Mouse (Mus musculus) left cerebral cortex, adult 9 months (tissue): ENCODE measurements around the gene Gan.

Experiments
- DNase-seq, 2 experiments: peaks; one replicate each; pipeline ENCODE4 v3.0.0; 2022; ENCODE audit warnings: low spot score in 2 of 2

Gan gene

GRCm38 (mm10) chr8:117200803-117201202 is 42.9 kb downstream of the Gan start:
- no peak for DNase-seq

DNA sequence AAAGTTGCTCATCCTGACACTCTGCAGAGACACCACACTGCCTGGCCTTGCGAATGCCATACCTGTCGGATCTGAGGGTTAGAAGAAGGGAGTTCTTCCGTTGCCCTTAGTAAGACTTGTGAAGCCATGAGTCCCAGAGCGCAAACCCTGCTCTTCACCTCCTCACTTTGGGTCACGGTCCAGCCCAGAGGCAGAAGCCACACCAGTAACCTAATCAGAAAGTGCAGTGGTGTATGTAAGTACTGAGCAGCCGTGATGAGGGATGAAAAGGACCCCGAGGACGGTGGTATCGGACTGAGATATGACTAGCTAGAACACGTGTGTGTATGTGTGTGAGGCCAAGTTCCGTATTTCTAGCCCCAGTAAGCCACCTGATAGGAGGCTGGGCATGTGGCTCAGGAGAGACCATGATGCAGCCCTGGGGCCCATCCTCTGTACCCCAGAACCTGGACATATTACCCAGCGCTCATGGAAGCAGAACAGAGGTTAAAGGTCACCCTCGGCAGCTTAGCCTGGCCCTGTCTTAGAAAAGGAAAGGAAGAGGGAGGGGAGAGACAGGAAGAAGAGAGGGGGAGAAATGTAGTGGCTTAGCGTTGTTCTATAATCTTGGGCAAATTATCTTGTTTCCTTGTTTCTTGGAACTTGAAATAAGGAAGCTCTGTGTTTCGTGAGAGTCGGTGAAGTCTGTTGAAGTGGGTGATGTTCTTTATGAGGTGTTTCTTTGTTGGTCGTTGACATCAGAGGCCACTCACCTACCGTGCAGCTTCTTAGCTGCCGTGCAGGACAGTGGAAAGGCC is 43.5 kb downstream of the Gan start:
- DNase-seq, result no peak

DNA sequence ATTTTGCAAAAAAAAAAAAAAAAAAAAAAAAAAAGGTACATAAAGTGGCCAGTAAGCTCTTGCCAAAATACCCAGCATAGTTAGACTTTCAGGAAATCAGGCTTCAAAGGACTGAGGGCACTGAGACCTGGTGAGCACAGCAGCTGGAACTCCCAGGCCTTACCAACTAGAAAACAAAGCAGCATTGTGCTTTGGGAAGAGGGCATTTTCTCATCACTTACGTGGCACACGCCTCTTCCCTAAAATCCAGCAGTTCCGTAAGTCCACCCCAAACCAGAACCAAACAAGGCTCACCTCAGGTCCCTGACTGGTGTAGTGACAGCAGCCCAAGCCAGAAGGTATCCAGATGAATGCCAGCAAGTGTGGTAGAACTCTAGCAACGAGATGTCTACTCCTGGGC is 45.1 kb downstream of the Gan start:
- no peak for DNase-seq

GRCm38 (mm10) chr8:117205884-117206283 is 47.9 kb downstream of the Gan start:
- DNase-seq, result no peak

DNA sequence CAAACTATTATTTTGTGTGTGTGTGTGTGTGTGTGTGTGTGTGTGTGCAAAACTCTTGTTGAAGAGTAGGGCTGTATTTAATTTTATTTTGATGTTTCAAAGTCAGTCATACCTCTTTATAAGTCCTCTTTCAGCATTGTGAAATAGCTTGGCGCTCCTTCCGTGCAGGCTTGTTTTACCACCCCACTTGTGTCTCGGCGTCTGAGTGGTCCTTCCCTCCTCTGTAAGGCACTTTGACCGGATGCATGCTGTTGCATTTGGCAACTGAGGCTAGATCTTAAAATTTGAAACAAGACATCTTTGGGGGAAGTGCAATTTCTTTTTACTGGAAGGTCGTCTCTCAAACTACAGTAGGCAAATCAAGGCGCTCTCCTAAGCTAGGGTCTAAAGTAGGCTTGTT is 48.7 kb downstream of the Gan start:
- DNase-seq, result no peak

DNA sequence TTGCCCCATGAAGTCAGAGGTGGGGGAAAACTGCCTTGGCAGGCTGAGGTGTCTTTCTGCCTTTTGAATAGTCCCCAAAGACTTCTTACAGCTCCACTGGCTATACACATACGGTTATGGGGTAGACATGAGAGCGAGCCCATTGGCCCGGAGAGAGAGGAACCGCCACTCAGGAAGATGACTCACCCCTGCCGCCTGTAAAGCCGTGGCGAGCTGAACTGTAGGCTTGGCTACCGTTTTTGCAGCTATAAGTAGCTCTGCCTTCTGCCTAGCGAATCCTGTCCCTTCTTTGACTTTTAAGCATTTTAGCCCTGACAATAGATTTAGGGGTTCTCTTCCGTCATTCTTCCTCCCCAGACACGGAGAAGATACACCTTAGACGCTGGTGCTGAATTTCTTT is 51.2 kb downstream of the Gan start:
- DNase-seq, result no peak

- peak in 1 of 2 experiments; percentile 18 for DNase-seq
These were observed 54.2 kb downstream of the Gan start for GRCm38 (mm10) chr8:117212100-117212499.

DNA sequence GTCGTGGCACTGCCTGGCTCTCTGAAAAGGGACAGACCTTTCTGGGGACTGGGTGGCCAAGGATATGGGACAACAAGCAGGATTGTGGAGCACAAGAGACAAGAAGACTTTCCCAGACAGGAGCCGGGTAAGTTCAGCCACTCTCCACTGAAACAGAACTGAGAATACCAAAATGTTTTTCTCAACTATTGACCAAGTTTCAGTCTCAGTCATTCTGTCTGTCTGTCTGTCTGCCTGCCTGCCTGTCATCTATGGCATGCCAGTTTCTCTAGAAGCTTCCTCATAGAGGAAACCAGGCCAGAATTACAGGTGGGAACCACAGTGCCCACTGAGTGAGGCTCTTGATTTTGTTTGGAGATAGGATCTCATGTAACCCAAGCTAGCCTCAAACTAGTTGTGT is 59.8 kb downstream of the Gan start:
- DNase-seq, result no peak

DNA sequence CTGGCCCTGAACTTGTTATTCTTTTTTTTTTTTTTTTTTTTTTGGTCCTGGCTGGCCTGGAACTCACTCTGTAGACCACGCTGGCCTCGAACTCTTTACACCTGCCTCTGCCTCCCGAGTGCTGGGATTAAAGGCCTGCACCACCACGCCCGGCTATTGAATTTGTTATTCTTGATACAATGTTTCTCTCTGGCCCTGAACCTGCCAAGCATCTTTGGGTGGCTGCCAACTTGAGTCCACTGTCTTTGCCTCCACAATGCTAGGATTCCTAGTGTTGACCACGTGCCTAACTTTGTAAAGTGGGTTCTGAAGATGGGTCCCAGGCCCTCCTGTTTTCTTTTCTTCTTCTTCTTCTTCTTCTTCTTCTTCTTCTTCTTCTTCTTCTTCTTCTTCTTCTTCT is 64.5 kb downstream of the Gan start:
- no peak for DNase-seq

- peak; percentile 26 to 92 for DNase-seq
These were observed 66.7 kb downstream of the Gan start for GRCm38 (mm10) chr8:117224630-117225029.

DNA sequence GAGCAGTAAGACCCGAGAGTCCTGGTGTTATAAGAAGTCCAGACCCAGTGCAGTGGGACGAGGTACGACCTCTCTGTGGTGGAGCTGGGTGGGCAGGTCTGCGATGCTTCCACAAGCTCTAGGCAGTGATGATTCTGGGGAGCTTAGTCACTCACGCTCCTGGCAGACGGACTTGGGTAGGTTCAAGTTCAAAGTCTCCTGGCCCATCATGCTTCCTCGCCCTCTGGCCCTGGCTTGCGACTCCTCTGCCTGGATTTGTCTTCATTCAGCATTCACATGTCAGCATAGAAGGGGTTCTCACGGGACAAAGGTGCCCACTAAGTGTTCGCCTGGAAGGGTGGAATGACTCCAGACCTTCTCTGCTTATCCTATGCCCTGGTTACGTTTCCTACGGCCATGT is 68.4 kb downstream of the Gan start:
- DNase-seq, result no peak

- no peak for DNase-seq
These were observed 69.4 kb downstream of the Gan start for GRCm38 (mm10) chr8:117227339-117227738.

GRCm38 (mm10) chr8:117233199-117233598 is 75.3 kb downstream of the Gan start:
- no peak for DNase-seq

GRCm38 (mm10) chr8:117236531-117236930 is 78.6 kb downstream of the Gan start:
- DNase-seq, result no peak

DNA sequence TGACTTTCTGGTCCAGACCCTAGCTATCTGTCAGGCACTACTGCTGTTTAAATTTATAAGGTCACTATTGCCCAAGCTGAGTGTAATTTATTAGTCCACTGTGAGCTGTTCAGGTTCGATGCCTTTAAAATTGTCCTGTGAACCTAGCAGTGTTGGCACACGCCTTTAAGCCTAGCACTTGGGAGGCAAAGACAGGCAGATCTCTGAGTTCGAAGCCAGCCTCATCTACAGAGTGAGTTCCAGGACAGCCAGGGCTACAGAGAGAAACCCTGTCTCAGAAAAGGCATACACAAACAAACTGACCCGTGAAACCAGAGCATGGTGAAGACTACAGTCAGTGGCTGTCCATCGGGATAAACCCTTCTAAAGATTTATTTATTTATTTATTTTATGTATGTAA is 82.4 kb downstream of the Gan start:
- DNase-seq, result no peak

- no peak for DNase-seq
These were observed 83.0 kb downstream of the Gan start for GRCm38 (mm10) chr8:117240841-117241494.

GRCm38 (mm10) chr8:117241848-117242247 is 83.9 kb downstream of the Gan start:
- no peak for DNase-seq

DNA sequence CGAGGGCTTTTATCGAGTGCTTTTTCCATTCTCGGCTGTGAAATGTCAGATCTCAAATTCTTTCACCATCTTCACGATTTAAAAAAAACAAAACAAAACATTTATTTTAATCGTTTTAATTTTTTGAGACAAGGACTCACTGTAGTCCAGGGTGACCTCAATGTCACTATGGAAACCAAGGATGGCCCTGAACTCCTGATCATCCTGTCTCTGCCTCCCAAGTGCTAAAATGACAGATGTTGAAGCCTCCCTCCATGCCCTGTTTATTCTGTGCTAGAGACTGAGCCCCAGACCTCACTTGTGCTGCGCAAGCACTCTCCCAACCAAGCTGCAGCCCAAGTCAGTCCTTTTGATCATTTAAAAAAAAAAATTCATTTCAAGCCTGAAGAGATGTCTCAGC is 84.4 kb downstream of the Gan start:
- no peak for DNase-seq

DNA sequence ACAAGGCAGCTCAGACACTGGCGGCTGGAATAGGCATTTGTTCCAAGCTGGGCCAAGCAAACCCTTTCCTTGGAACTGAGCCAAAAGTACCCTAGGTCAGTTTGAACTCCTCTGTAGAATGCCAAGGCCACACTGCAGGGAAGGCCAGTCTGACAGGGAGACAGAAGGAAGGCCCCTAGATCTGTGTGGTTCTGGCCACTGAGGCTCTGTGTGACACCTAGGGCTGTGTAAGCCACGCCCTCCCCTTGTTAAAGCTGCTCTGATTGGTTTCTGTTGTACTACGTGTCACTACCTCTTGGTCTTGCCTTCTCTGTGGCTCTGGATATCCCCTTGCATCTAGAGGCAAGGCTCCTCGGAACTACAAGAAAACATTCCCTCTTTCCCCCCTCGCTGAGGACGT is 86.7 kb downstream of the Gan start:
- DNase-seq, result no peak

- no peak for DNase-seq
These were observed 90.4 kb downstream of the Gan start for GRCm38 (mm10) chr8:117248341-117248740.

DNA sequence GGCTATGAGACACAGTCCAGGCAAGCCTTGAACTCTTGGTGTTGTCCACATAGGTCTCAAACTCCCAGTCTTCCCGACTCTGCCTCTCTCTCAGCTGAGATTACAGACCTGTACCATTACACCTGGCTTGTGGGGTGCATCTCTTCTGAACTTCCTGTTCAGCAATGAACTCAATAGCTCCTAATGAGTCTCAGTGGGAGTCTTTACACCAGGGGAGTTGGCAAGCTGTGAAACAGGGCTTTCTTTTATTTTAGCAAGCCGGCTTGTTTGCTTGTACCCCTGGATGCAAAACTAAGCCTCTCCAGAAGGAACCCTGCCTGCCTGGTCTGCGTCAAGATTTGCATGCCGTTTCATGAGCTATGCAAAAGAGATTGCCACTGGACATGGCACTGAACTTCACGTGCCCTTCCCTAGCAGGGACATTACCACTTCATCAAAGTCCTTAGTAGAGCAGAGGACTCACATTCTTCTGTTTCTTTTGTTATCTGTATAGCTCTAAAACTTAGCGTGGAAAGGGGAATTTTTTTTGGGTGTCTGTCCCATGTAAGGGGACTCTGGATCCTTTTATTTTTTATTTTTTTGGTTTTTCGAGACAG is 93.2 kb downstream of the Gan start:
- DNase-seq, result no peak

DNA sequence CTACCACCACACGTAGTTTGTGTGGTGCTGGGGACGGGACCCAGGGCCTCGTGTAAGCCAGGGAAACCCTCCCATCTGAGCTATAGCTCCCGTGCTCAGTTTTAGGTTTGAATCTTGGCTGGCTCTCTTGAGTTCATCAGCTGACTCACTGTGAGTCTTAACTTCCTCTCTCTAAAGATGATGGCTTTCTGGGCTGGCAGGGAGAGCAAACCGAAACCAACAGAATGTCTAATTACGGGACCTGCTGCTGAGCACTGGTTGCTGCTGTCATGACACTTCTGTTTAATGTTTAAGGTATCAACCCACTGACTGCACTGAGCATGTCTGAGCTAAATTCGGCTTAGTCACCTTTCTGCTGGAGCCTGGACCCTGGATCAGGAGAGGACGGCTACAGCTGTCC is 94.7 kb downstream of the Gan start:
- DNase-seq, result no peak
